Mouse (Mus musculus) liver, adult 2 months (tissue): ENCODE results near the gene Runx2. TPM values are rescaled to one million over a fixed set of nuclear protein-coding genes. Genes with fewer than 3 reads are reported as not detected.

Source experiments
- DNase-seq: peaks from one replicate; pipeline ENCODE4 v3.0.0-alpha.2; 2011; ENCODE audit warnings: low read depth, low spot score; ENCODE audit errors: extremely low read depth
- H3K27ac ChIP-seq: fragments of 200-500 bp; replicated peaks from 2 replicates; pipeline ENCODE4 v1.5.1; 2012; ENCODE audit warnings: low read depth, mild to moderate bottlenecking, control low read depth, inconsistent platforms, low read length; ENCODE audit not compliant: insufficient read depth
- H3K27me3 ChIP-seq: fragments of 200-500 bp; 2 replicates; pipeline ENCODE4 v1.6.1; 2012; ENCODE audit warnings: mild to moderate bottlenecking, moderate library complexity, low read length, inconsistent platforms; ENCODE audit not compliant: control insufficient read depth, insufficient read depth
- H3K36me3 ChIP-seq: fragments of 200-500 bp; 2 replicates; pipeline ENCODE4 v1.6.1; 2012; ENCODE audit warnings: low read length, inconsistent platforms; ENCODE audit not compliant: control insufficient read depth, insufficient read depth
- H3K4me1 ChIP-seq: fragments of 200-500 bp; 2 replicates; pipeline ENCODE4 v1.6.1; 2011; ENCODE audit warnings: low read length; ENCODE audit not compliant: control insufficient read depth, insufficient read depth
- H3K4me3 ChIP-seq: fragments of 200-500 bp; 2 replicates; pipeline ENCODE4 v1.5.1; 2011; ENCODE audit warnings: low read depth, mild to moderate bottlenecking, control low read depth, low read length, moderate library complexity; ENCODE audit not compliant: insufficient read depth
- H3K79me2 ChIP-seq: fragments of 200-500 bp; 2 replicates; pipeline ENCODE4 v1.6.1; 2012; ENCODE audit warnings: inconsistent platforms, mild to moderate bottlenecking, low read length, moderate library complexity; ENCODE audit not compliant: control insufficient read depth, insufficient read depth
- H3K9ac ChIP-seq: fragments of 200-500 bp; 2 replicates; pipeline ENCODE4 v1.6.1; 2012; ENCODE audit warnings: low read depth, mild to moderate bottlenecking, control low read depth, inconsistent platforms, low read length
- CTCF ChIP-seq: fragments of 200-500 bp; IDR thresholded peaks from 2 replicates; pipeline ENCODE4 v1.5.1; 2011; ENCODE audit warnings: low read depth, low read length, control low read depth
- POLR2A ChIP-seq: fragments of 200-500 bp; IDR thresholded peaks from 2 replicates; pipeline ENCODE4 v1.6.1; 2011; ENCODE audit warnings: low read length, control low read depth; ENCODE audit not compliant: insufficient read depth; ENCODE audit errors: extremely low read depth
- WGBS: fragments of 180-500 bp; shearing (Covaris S2); methylation state at CpG from one replicate; pipeline ENCODE4 v1.1.7; 2018; 5-methylcytosine and 5-hydroxymethylcytosine counted together
- polyA plus RNA-seq: library from polyadenylated mRNA; depleted of rRNA; stranded (reverse); fragments of >200 nt; gene quantifications from 2 replicates; pipeline ENCODE4 v1.2.3, GENCODE M21; 2012
- total RNA-seq: library from RNA; depleted of rRNA; stranded (reverse); fragments of >200 nt; gene quantifications from 2 replicates; pipeline ENCODE4 v1.2.3, GENCODE M21; 2014

Runx2 gene
- total and polyA plus RNA-seq, 2 experiments, result 0.09 to 0.21 TPM

DNA sequence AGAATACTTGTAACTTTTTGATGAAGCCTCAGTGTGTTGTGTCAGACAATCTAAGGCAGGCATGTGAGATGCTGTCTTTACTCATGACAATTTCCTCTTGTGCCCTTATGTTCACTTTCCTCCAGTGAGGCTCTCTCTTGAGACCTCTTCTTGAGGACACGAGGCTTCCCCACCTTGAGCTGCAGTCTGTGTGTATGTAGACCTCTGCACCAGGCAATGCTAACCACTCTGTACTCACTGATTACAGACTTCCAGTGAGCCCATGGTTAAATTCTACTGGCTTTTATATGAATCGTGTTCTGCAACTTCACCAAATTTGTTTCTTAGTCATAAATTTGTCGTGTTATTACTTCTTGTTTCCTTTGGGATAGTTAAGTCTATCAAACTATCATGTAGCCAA is 12.5 kb upstream of the Runx2 start:
- TF ChIP-seq POLR2A, result no peak
- no peak for TF ChIP-seq CTCF
- Histone ChIP-seq H3K79me2 (no peaks in the 10 kb centered on the region; the same call in 1 of the 2 replicates), H3K4me3 (no peak overlapping the region), H3K9ac (no peak overlapping the region), H3K4me1 (no peaks in the 10 kb centered on the region), H3K27me3 (no peaks in the 10 kb centered on the region), H3K36me3 (no peaks in the 10 kb centered on the region), H3K27ac (no peak overlapping the region)
- WGBS, result 82% methylated on average over 3 of the region's 3 CpGs
- no peak for DNase-seq

DNA sequence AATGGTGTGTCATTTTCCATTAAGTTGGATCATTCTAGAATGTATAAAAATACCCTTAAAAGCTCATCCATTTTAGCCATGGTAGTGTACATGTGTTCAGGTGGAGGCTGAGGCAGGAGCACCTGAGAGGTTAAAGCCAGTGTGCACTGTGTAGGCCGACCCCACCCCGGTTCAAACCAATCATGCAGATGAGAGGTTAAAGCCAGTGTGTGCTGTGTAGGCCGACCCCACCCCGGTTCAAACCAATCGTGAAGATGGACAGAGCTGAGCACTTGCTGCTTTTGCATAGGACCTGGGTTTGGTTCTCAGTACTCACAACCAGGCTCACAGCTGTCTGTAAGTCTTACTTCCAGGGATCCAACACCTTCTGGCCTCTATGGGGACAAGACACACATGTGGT is 7.3 kb upstream of the Runx2 start:
- TF ChIP-seq POLR2A, result no peak
- no peak for TF ChIP-seq CTCF
- WGBS, result 94% methylated on average over 5 of the region's 5 CpGs
- no peaks in the 10 kb centered on the region for H3K36me3 ChIP-seq
- H3K79me2 ChIP-seq, result peaks cover 2% of the 10 kb centered on the region; the same call in 1 of the 2 replicates
- no peak overlapping the region for H3K27ac ChIP-seq
- no peak overlapping the region for H3K9ac ChIP-seq
- DNase-seq, result no peak
- no peaks in the 10 kb centered on the region for H3K4me1 ChIP-seq
- no peak overlapping the region for H3K4me3 ChIP-seq
- H3K27me3 ChIP-seq, result no peaks in the 10 kb centered on the region

DNA sequence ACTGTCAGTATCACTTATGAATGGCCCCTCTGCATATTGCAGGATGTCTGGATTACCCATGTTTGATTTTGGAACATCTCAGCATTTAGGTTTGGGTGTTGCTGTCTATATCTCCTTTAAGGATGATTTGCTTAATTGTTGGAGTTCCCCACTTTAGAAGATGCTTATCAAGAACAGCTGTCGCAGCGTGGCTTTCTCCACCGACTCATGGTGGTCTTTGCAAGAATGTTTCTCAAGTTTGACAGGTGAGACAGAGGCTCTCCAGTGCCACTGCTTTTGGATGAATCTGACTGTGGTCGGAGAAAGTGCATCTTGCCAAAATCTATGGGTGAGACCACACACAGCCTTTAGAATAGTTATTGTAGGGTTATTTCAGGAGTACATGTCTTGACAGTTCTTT is 5.2 kb upstream of the Runx2 start:
- H3K27ac ChIP-seq, result no peak overlapping the region
- WGBS, result 91% methylated on average over 4 of the region's 4 CpGs
- H3K27me3 ChIP-seq, result no peaks in the 10 kb centered on the region
- H3K4me1 ChIP-seq, result no peaks in the 10 kb centered on the region
- H3K9ac ChIP-seq, result no peak overlapping the region
- no peak for TF ChIP-seq POLR2A
- TF ChIP-seq CTCF, result no peak
- H3K4me3 ChIP-seq, result no peak overlapping the region
- H3K36me3 ChIP-seq, result no peaks in the 10 kb centered on the region
- H3K79me2 ChIP-seq, result peaks cover 2% of the 10 kb centered on the region; the same call in 1 of the 2 replicates
- DNase-seq, result no peak

DNA sequence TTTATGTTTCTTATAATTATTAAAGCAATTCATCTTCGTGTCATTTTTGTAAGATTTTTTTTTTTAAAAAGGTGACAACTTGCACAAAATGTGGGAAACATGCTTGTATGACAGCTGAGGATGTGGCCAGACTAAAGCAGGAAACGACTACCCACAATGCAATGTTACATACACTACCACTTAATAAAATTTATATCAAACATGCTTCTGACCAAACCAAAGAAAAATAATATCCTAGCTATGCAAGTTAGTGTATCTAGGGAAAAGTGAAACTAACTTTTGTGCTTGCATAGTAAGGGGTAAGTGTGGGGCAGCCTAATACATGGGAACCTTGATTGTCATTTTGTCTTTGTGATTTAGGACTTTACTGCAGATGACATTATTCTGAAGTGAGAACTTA is 4.2 kb upstream of the Runx2 start:
- no peak overlapping the region for H3K9ac ChIP-seq
- TF ChIP-seq POLR2A (no peak), CTCF (no peak)
- 83% methylated on average over 2 of the region's 2 CpGs for WGBS
- H3K4me1 ChIP-seq, result no peaks in the 10 kb centered on the region; the same call in 1 of the 2 replicates
- H3K79me2 ChIP-seq, result peaks cover 2% of the 10 kb centered on the region; the same call in 1 of the 2 replicates
- H3K36me3 ChIP-seq, result no peaks in the 10 kb centered on the region
- H3K4me3 ChIP-seq, result no peak overlapping the region
- H3K27ac ChIP-seq, result no peak overlapping the region
- no peaks in the 10 kb centered on the region for H3K27me3 ChIP-seq
- DNase-seq, result no peak

DNA sequence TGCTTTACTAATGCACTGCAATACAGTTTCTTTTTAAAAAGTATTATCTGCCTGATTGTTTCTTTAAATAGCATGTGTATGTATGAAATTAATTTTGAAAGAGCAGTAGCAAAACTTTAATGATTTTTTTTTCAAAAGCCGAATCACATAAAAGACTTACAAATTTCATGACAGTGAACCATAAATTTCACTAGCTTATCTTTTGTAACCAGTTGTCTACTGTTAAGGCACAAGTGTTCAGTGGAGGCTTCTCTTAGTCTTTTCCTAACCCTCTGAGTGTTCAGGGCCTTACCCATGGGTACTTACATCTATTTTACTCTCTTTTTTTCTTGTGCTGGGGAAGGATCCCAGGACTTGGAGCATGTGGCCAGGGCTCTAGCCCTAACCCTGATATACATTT is 7.6 kb downstream of the Runx2 start:
- Histone ChIP-seq H3K79me2 (no peaks in the 10 kb centered on the region; the same call in 1 of the 2 replicates), H3K36me3 (no peaks in the 10 kb centered on the region), H3K4me1 (peaks cover 1% of the 10 kb centered on the region; the same call in 1 of the 2 replicates), H3K27me3 (no peaks in the 10 kb centered on the region), H3K9ac (no peak overlapping the region), H3K27ac (no peak overlapping the region), H3K4me3 (no peak overlapping the region)
- DNase-seq, result no peak
- TF ChIP-seq CTCF (no peak), POLR2A (no peak)
- WGBS, result 94% methylated on average over 1 of the region's 1 CpGs

DNA sequence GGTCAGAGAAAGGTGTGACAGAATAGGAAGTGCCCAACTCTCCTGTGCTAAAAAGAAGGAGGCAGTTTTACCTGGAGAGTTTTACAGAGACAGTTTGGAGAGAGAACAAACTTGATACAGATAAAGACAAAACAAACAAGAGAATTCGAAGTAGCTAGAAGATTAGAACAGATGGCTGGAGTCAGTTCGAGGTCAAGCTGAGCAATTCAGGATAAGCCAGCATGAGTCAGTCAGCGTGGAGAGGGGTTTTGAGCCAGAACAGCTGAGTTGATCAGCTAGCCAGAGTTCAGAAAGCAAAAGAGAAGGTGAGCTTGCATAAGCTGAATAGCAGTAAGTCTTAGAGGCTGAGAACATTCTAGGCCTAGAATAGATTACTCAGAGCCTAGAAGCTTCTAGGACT is 17.3 kb downstream of the Runx2 start:
- peaks cover 5% of the 10 kb centered on the region for H3K36me3 ChIP-seq
- H3K4me3 ChIP-seq, result no peak overlapping the region
- no peak for TF ChIP-seq CTCF
- TF ChIP-seq POLR2A, result no peak
- H3K79me2 ChIP-seq, result no peaks in the 10 kb centered on the region
- no peaks in the 10 kb centered on the region for H3K4me1 ChIP-seq
- H3K27me3 ChIP-seq, result no peaks in the 10 kb centered on the region
- no peak for DNase-seq
- no peak overlapping the region for H3K27ac ChIP-seq
- H3K9ac ChIP-seq, result no peak overlapping the region
- 51% methylated on average over 3 of the region's 3 CpGs for WGBS
